Mouse (Mus musculus): Measurements from ENCODE around the gene 1700016H13Rik. TPM values are rescaled to one million over a fixed set of nuclear protein-coding genes. Genes with fewer than 3 reads are reported as not detected.

The 1700016H13Rik gene
- polyA plus RNA-seq, 1 experiment from 2014 or later, result 0.16 TPM

GRCm38 (mm10) chr5:103691171-103691570, 35.4 kb upstream of the 1700016H13Rik start:
- H3K27ac ChIP-seq, result no peak overlapping the region
- H3K27me3 ChIP-seq (ENCODE audit: low read depth, poor library complexity, severe bottlenecking), result peaks cover 29% of the 10 kb centered on the region
- peaks cover 22% of the 10 kb centered on the region for H3K4me1 ChIP-seq
- no peak overlapping the region for H3K4me3 ChIP-seq
- H3K36me3 ChIP-seq, result no peaks in the 10 kb centered on the region
- no peaks in the 10 kb centered on the region for H3K9me3 ChIP-seq (replicated peaks)
- no peak for DNase-seq (ENCODE audit: low spot score)

DNA sequence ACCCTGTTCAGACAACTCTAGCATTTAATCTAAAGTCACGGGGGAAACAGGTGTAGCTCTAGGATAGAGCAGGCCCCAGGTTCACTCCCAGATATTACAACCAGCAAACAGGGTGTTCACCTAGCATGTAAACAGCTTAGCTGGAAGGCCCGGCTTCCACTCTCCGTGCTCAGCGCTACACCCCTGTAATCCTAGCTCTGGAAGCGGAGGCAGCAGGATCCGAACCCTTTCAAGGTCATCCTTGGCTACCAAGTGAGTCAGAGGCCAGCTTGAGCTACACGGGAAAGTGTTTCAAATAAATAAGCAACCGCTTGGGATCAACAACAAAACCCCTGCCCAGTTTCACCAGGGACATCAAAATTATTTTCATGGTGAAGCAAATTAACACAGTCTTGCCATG, 34.4 kb upstream of the 1700016H13Rik start:
- Histone ChIP-seq H3K9me3 (replicated peaks) (no peaks in the 10 kb centered on the region), H3K36me3 (no peaks in the 10 kb centered on the region), H3K4me3 (no peak overlapping the region), H3K27me3 (ENCODE audit: low read depth, poor library complexity, severe bottlenecking) (peaks cover 29% of the 10 kb centered on the region), H3K4me1 (peaks cover 22% of the 10 kb centered on the region), H3K27ac (no peak overlapping the region)
- 90% methylated on average over 8 of the region's 8 CpGs for WGBS
- DNase-seq (ENCODE audit: low spot score), result no peak

GRCm38 (mm10) chr5:103689645-103690044, 33.8 kb upstream of the 1700016H13Rik start:
- 87% methylated on average over 5 of the region's 5 CpGs for WGBS
- H3K9me3 ChIP-seq (replicated peaks), result no peaks in the 10 kb centered on the region

GRCm38 (mm10) chr5:103681824-103682223, 26.0 kb upstream of the 1700016H13Rik start:
- Histone ChIP-seq H3K27ac (no peak overlapping the region), H3K4me3 (no peak overlapping the region), H3K9me3 (replicated peaks) (no peaks in the 10 kb centered on the region), H3K4me1 (no peaks in the 10 kb centered on the region), H3K36me3 (no peaks in the 10 kb centered on the region), H3K27me3 (ENCODE audit: low read depth, poor library complexity, severe bottlenecking) (no peaks in the 10 kb centered on the region)
- no peak for DNase-seq (ENCODE audit: low spot score)
- WGBS, result 87% methylated on average over 3 of the region's 3 CpGs

More at GRCm38 (mm10) chr5:103689645-103690044, 33.8 kb upstream of the 1700016H13Rik start:
- Histone ChIP-seq H3K27ac (no peak overlapping the region), H3K4me1 (peaks cover 22% of the 10 kb centered on the region), H3K4me3 (no peak overlapping the region), H3K36me3 (no peaks in the 10 kb centered on the region), H3K27me3 (ENCODE audit: low read depth, poor library complexity, severe bottlenecking) (peaks cover 25% of the 10 kb centered on the region)
- no peak for DNase-seq (ENCODE audit: low spot score)

DNA sequence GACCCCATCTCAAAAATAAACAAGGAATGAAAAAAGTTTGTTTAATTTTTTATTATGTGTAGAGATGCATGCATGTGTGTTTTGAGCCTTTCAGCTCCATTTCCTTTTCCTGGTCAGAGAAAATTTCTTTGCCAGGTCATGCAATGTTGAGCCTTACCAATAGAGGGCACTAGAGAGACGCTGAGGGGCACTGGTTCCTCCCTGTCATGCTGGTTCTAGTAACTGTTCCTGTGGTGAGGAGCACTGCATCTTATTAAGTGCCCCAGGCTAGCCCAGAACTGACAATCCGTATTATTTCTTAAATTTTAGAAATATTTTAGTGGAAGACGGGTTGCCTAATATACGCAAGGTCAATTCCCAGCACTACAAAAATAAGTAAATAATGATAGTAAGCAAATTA, 24.6 kb upstream of the 1700016H13Rik start:
- Histone ChIP-seq H3K36me3 (no peaks in the 10 kb centered on the region), H3K27me3 (ENCODE audit: low read depth, poor library complexity, severe bottlenecking) (no peaks in the 10 kb centered on the region), H3K4me1 (no peaks in the 10 kb centered on the region), H3K27ac (no peak overlapping the region), H3K9me3 (replicated peaks) (no peaks in the 10 kb centered on the region), H3K4me3 (no peak overlapping the region)
- 36% methylated on average over 4 of the region's 4 CpGs for WGBS
- peak; percentile 73 for DNase-seq (ENCODE audit: low spot score)

GRCm38 (mm10) chr5:103678974-103679373, 23.2 kb upstream of the 1700016H13Rik start:
- 92% methylated on average over 5 of the region's 5 CpGs for WGBS
- no peak for DNase-seq (ENCODE audit: low spot score)
- Histone ChIP-seq H3K9me3 (replicated peaks) (no peaks in the 10 kb centered on the region), H3K36me3 (no peaks in the 10 kb centered on the region), H3K4me3 (no peak overlapping the region), H3K27me3 (ENCODE audit: low read depth, poor library complexity, severe bottlenecking) (no peaks in the 10 kb centered on the region), H3K27ac (no peak overlapping the region), H3K4me1 (peaks cover 7% of the 10 kb centered on the region)

GRCm38 (mm10) chr5:103677894-103678293, 22.1 kb upstream of the 1700016H13Rik start:
- Histone ChIP-seq H3K4me3 (no peak overlapping the region), H3K27me3 (ENCODE audit: low read depth, poor library complexity, severe bottlenecking) (no peaks in the 10 kb centered on the region), H3K9me3 (replicated peaks) (no peaks in the 10 kb centered on the region), H3K36me3 (no peaks in the 10 kb centered on the region), H3K27ac (no peak overlapping the region), H3K4me1 (peaks cover 12% of the 10 kb centered on the region)
- WGBS, result 82% methylated on average over 6 of the region's 6 CpGs
- DNase-seq (ENCODE audit: low spot score), result no peak

DNA sequence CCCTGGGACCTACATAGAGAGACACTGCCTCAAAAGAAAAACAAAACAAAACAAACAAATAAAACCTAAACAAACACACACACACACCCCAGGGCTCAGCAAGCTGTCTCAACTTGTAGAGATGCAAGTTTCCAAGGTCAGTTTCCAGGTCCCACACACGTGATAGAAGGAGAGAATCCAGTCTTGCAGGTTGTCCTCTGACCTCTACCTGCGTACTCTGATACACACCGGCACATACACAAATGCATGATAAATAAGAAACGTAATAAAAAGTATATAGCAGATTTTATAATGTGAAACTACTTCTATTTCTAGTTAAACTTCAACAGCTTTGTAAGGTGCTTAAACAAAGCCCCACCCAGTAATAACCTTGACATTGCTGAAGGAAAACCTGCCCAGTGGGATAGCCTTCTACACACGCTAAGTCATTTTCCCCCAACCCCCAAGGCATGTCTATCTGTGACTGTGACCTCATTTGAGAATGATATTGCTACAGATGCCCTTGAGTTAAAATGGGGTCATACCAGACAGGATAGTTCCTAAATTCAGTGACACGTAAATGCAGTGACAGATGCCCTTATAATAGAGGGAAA, 20.6 kb upstream of the 1700016H13Rik start:
- Histone ChIP-seq H3K4me3 (no peak overlapping the region), H3K36me3 (no peaks in the 10 kb centered on the region), H3K27me3 (ENCODE audit: low read depth, poor library complexity, severe bottlenecking) (peaks cover 5% of the 10 kb centered on the region; the same call in 1 of the 2 replicates), H3K27ac (no peak overlapping the region), H3K4me1 (peaks cover 12% of the 10 kb centered on the region), H3K9me3 (replicated peaks) (no peaks in the 10 kb centered on the region)
- DNase-seq (ENCODE audit: low spot score), result no peak
- WGBS, result 86% methylated on average over 6 of the region's 6 CpGs

- no peak overlapping the region for H3K4me3 ChIP-seq
- H3K4me1 ChIP-seq, result peaks cover 12% of the 10 kb centered on the region
- no peaks in the 10 kb centered on the region for H3K36me3 ChIP-seq
- peaks cover 5% of the 10 kb centered on the region; the same call in 1 of the 2 replicates for H3K27me3 ChIP-seq (ENCODE audit: low read depth, poor library complexity, severe bottlenecking)
- 38% methylated on average over 6 of the region's 6 CpGs for WGBS
- peak; percentile 44 for DNase-seq (ENCODE audit: low spot score)
- H3K9me3 ChIP-seq (replicated peaks), result no peaks in the 10 kb centered on the region
- H3K27ac ChIP-seq, result no peak overlapping the region
These were observed 18.7 kb upstream of the 1700016H13Rik start for GRCm38 (mm10) chr5:103674482-103674881.

DNA sequence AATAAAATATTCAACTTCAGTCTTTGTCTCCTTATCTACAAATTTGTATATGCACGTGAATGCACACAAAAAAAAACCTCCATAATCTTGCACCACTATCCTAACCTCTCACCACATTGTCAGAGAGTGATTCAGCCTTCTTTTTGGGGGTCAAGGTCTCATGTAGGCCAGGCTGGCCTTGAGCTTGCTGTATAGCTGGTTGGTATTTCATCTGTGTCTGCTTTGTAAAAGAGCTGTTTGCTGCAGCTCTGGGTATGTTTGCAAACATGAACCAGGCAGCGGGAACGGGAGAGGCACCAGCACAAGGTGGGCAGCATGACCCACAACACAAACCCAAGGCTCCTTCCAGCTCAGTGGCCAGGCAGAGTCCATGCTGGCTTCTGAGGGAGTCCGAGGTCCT, 17.8 kb upstream of the 1700016H13Rik start:
- no peak for DNase-seq (ENCODE audit: low spot score)
- Histone ChIP-seq H3K4me3 (no peak overlapping the region), H3K4me1 (peaks cover 12% of the 10 kb centered on the region), H3K36me3 (no peaks in the 10 kb centered on the region), H3K27ac (peak overlapping the region; percentile 38; the same call in 1 of the 2 replicates), H3K9me3 (replicated peaks) (no peaks in the 10 kb centered on the region), H3K27me3 (ENCODE audit: low read depth, poor library complexity, severe bottlenecking) (peaks cover 5% of the 10 kb centered on the region; the same call in 1 of the 2 replicates)
- 82% methylated on average over 4 of the region's 4 CpGs for WGBS

DNA sequence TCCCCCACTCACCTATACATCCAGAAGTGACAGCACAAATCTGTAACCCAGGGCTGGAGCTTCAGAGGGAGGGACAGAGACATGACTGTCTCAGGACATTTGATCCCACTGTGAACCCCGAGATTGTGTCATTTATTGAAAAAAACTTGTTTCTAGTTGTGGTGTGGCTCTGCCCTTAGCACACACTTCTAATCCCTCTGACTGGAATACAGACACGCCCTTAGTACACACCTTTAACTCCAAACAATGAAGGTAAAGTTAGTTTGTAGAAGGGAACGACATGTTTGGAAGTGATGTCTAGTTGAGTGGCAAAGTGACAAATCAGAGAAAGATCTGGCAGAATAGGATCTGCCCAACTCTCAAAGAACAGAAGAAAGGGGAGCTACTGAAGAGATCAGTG, 16.0 kb upstream of the 1700016H13Rik start:
- Histone ChIP-seq H3K4me1 (peaks cover 12% of the 10 kb centered on the region), H3K9me3 (replicated peaks) (no peaks in the 10 kb centered on the region), H3K4me3 (no peak overlapping the region), H3K27me3 (ENCODE audit: low read depth, poor library complexity, severe bottlenecking) (peaks cover 5% of the 10 kb centered on the region; the same call in 1 of the 2 replicates), H3K36me3 (no peaks in the 10 kb centered on the region), H3K27ac (no peak overlapping the region)
- 76% methylated on average over 3 of the region's 3 CpGs for WGBS
- DNase-seq (ENCODE audit: low spot score), result no peak

- WGBS, result 67% methylated on average over 2 of the region's 2 CpGs
- Histone ChIP-seq H3K4me3 (no peak overlapping the region), H3K27ac (no peak overlapping the region), H3K36me3 (no peaks in the 10 kb centered on the region), H3K9me3 (replicated peaks) (no peaks in the 10 kb centered on the region), H3K4me1 (no peaks in the 10 kb centered on the region; the same call in 1 of the 2 replicates), H3K27me3 (ENCODE audit: low read depth, poor library complexity, severe bottlenecking) (no peaks in the 10 kb centered on the region)
- DNase-seq (ENCODE audit: low spot score), result no peak
These were observed 10.1 kb upstream of the 1700016H13Rik start for GRCm38 (mm10) chr5:103665876-103666275.

DNA sequence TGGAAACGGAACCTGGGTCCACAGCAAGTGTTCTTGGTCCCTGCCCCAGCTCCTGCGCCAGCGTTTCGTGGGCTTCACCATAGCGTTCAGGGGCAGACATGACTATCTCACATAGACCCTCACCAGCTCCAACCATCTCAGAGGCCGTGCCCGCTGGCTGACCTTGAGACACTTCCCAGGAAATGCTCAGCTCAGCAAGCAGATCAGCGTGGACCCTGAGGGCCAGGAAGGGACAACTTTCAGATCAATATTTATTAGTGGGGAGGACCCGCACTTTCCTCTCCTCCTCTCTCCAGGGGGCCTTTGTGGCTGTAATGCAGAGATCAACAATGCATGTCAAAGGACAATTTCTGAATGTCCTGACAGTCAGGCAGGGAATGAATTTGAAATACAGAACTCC, 9.1 kb upstream of the 1700016H13Rik start:
- no peaks in the 10 kb centered on the region; the same call in 1 of the 2 replicates for H3K4me1 ChIP-seq
- WGBS, result 80% methylated on average over 9 of the region's 9 CpGs
- no peak overlapping the region for H3K4me3 ChIP-seq

DNA sequence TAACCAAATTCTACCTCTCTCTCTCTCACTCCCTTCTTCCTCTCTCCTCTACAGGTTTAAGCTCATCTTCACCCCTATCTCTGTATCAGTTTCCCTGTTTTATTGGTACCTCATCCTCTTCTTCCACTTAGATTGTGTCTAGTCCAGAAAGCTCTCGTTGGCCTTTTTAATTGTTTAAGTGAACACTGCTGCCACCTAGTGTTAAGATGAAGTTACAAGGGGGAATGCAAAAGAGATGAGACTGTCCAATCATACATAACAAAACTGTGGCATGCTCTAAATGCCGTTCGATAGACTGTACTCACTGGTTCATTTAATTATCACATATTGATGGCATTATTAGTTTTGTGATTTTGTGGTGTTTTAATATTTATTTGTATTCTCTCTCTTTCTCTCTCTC, 3.8 kb upstream of the 1700016H13Rik start:
- Histone ChIP-seq H3K36me3 (no peaks in the 10 kb centered on the region), H3K27me3 (ENCODE audit: low read depth, poor library complexity, severe bottlenecking) (peaks cover 12% of the 10 kb centered on the region), H3K27ac (no peak overlapping the region), H3K4me3 (no peak overlapping the region), H3K9me3 (replicated peaks) (no peaks in the 10 kb centered on the region), H3K4me1 (peaks cover 9% of the 10 kb centered on the region; the same call in 1 of the 2 replicates)
- WGBS, result 55% methylated on average over 3 of the region's 3 CpGs
- no peak for DNase-seq (ENCODE audit: low spot score)

More for the DNA sequence above, 9.1 kb upstream of the 1700016H13Rik start:
- H3K9me3 ChIP-seq (replicated peaks), result no peaks in the 10 kb centered on the region
- no peaks in the 10 kb centered on the region for H3K36me3 ChIP-seq
- no peaks in the 10 kb centered on the region for H3K27me3 ChIP-seq (ENCODE audit: low read depth, poor library complexity, severe bottlenecking)
- H3K27ac ChIP-seq, result no peak overlapping the region
- DNase-seq (ENCODE audit: low spot score), result no peak
